Mouse (Mus musculus): ENCODE results near the gene Them4.

Them4 gene

DNA sequence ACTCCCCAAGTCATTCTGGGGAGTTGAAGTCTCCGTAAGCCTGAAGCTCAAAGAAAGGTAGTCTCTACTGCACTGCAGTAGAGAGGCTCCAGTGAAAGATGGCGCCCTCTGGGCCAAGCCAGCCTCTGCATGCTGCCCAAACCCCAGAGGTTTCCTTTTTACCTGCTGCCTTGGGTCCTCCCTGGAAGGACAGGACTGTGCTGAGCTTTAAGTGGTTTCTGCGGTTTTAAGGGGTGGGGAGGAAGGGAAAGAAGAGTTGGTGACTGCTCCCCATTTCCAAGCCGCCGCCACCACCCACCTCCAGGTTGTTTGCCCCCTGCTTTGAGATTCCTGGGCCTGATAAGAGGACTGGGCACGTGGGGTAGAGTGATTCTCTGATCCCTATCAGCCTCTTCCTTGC lies 58.7 kb downstream of the Them4 start:
- no peak for DNase-seq (ENCODE audit: low spot score in 2 of 2)

DNA sequence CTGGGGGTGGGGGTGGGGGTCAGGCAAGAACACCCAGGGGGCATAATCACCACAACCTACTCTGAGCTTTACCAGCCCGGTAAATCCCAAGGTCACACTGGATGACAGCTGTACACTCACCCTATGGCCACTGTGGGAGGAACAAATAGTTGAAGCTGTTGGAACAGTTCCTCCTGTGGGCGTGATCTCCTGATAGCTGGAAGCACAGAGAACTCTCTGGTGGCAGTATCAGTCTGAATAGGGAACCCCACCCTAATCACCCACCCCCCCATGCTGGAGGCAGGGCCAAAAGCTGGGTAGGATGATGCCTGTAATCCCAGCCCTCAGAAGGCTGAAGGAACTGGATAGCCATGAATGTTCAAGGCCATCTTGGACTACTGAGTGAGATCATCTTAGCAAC lies 59.8 kb downstream of the Them4 start:
- no peak for DNase-seq (ENCODE audit: low spot score in 2 of 2)

DNA sequence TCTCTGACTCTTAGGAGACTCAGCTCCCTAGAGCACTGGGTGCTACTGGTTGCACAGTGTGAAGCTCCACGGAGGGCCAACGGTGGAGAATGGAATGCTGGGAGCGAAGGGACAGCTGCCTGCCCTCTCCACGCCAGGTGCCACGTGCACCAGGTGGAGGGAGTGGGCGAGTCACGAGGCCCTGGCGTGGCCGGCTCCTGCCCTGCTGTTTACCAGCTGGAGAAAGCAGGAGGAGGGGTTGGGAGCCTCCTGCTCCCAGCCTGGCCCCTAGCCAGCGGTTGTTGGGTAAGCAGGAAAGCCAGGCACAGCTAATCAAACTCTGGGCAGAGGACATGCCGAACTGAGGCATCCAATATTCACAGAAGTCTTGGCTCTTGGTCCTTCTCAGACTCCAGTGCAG lies 61.7 kb downstream of the Them4 start:
- peak; percentile 15 to 20 for DNase-seq (ENCODE audit: low spot score in 2 of 2)

DNA sequence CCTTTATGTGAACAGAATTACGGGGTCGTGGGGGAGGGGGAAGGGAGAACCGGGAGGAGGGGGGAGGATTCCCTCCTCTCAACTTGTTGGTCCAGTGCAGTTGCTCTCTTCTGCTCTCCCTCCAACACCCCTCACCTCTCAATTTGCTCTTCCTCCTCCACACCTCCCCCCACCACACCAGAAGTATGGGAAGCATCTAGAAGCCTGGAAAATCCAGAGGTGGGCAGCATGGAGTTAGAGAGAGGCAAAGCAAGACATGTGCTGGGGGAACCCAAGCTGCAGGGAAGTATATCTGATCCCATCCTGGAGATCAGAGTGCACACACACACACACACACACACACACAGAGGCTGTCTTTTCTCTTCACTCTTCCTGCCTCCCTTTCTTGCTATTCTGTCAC lies 62.1 kb downstream of the Them4 start:
- no peak for DNase-seq (ENCODE audit: low spot score in 2 of 2)

DNA sequence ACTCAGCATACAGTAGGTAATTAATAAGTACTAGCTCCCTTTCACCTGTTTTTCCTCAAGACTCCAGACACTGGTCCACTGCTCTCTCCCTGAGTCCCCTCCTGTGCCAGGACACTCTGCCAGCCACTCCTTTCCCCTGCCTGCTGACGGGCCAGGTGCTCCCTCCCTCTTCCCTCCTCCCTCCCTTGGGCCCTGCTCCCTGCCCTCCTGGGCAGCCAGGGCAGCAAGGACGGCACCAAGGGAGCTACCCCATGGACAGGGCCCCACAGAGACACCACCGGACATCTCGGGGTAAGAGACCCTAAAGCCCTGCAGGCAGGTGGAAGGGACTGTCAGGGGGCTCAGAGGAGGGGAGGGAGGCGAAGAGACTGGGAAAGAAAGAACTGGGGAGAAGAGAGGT lies 62.8 kb downstream of the Them4 start, which contains the start of gene Rorc:
Rorc (plus strand) TSS at position 154 of the 400 bp plus-strand sequence.
- DNase-seq (ENCODE audit: low spot score in 2 of 2) = no peak

DNA sequence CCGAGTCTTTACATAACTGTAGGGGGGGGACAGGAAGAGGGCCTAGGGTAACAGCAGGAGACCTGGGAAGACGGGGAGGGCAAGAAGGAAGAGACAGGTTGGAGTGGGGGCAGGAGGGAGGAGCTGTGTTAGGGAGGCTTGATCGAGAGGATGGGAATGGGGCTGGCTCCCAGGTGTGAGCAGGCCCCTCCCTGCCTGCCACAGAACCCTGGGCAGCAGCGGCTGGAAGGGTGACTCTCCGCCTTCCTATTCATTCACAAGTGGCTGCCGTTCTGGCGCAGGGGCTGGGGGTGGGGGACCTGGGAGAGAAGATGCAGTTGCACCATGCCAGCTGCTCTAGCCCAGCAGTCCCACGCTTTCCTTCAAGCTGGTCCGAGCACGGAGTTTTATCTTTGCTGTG lies 63.2 kb downstream of the Them4 start:
- no peak for DNase-seq (ENCODE audit: low spot score in 2 of 2)

DNA sequence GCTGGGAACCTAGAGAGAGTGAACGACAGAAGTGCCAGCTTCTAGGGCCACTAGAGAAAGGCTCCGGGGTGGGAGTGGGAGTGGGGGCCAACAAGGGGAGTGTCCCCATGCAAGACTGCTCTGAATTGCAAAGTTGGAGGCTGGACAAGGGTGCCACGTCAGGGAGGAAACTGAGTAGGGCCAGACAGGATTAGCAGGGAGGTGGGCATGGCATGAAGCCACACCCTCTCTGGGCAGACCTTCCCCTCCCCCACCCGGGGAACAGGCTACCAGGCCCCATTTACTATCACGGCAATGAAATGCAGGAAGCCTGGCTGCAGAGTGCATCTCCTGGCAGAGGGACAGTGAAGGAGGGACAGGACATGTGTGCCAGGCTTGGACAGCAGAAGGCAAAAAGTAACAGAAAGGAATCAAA lies 63.7 kb downstream of the Them4 start:
- DNase-seq (ENCODE audit: low spot score in 2 of 2) = no peak

DNA sequence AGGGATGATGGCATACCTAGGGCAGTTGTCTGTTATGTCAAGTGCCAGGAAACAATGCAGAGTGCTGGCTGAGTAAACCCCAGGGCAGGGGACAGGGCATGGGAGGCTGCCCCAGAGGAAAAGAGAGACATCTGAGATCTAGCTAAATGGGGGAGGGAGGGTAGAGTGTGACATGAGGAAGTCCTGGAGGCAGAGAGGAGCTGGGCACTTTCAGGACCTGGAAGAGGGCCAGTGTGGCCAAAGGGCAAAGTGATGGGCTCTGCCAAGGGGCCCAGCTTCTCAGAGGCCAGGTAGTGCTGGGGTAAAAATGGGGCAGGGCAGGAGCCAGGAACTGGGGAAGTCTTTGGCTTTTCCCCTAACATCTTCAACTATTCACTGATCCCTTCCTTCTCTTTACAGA lies 64.7 kb downstream of the Them4 start:
- DNase-seq (ENCODE audit: low spot score in 2 of 2) = no peak

DNA sequence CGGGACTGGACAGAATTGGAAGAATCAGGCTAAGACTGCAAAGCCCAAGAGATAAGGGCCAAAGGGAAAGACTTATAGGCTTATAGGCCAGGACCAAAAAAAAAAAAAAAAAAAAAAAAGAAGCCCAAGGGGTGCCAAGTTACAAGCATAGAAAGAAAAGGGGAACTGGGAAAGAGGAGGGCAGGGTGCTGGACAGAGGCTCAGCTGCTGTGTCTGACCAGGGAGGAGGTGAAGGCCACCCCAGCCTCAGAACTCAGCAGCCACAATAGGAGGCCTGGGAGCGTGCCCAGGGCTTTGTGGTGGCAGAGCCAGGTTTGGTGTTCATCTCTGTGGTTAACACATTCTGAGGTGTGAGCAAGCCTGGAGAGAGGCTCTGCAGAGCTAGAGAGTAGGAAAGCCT lies 65.3 kb downstream of the Them4 start:
- no peak for DNase-seq (ENCODE audit: low spot score in 2 of 2)

DNA sequence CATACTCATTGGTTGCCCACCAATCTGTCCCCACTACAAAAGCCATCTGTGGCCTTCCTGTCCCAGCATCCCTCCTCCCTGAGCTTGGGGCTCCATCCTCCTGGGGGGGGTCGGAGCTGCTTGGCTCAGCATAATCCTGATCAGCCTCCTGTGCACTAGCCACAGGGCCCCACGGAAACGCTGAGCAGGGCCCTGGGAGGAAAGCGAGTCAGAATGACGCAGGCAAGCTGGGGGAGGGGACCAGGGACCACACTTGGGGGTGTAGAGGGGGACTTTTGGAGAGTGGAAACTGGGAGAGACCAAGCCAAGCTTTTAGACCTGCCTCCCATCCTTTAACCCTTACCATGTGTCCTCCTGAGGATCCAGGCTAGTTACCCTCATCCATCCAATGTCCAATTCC lies 66.0 kb downstream of the Them4 start:
- no peak for DNase-seq (ENCODE audit: low spot score in 2 of 2)

DNA sequence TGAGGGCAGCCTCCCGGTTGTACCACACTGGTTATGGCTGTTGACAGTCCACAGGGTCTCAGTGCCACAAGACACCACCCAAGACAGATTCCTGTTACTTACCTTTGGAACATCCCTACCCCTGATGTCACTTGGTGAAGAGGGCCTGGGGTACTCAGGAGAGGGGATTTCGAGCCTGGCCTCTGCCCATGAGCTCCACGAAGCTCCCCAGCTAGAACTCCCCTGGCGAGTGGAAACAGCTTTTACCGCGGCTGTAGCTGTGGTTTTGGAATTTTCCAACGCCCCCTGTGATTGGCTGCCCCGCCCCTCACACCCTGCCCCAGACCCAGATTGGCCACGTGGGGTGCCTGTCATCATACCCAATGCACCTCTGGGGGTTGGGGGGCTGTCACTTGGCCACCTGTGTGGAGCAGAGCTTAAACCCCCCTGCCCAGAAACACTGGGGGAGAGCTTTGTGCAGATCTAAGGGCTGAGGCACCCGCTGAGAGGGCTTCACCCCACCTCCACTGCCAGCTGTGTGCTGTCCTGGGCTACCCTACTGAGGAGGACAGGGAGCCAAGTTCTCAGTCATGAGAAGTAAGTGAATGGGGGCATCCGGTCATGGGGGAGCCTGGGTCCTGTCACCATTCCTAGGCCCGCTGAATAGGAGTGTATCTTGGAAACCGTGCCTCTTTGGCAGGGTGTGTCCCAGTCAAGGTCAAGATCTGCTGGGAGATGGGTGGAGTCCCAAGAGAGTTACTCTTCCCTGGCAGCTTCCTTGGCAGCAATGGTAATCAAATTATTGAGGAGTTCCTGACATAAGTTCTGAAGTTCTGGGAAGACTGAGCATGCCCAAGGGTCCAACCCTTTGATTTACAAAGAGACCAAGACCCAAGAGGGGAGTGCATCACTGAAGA lies 67.4 kb downstream of the Them4 start:
- no peak for DNase-seq (ENCODE audit: low spot score in 2 of 2)

DNA sequence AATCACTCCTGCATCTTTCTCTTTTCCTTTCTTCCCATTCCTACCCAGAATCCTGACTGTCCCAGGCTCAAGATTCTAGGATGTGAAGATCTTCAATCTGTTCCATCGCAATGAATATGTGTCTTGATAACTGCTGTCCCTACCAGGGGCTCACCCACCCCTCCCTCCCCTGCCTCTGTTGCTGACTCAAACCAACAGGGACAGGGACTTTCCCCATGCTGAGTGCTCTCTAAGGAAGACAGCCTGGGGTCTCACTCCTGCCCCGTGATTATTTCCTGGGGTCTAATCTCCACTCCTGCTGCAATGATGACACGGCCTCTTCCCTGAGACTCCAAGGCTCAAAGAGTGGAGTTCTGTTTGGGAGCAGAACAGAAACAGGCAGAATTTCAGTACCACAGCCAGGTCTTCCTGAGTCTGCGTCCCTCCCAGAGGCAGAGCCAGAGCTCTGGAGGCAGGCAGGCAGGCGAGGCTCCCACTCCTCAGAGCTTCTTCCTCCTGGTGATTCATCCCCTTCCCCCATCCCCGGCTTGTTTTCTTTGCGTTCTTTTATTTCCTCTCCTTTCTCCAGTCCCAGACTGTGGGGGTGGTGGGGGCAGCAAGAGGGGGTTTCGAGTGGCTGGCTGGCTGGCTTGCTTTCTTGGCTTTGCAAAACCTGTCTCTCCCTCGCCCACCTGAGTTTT lies 70.1 kb downstream of the Them4 start:
- DNase-seq (ENCODE audit: low spot score in 2 of 2) = no peak
